Mouse (Mus musculus) CD8-positive naive resting alpha-beta T cell, adult 2 months (primary cell): ENCODE measurements at regions not wholly inside any gene's neighbourhood (a gene's known extent, or its start where the extent isn't known, plus 50 kb on each side); places are given as distances from the start of the nearest gene placed in this dataset.

Experiments used
- DNase-seq, 2 experiments: peaks; one replicate each; pipeline ENCODE4 v3.0.0; 2022; ENCODE audit warnings: low read depth in 2 of 2, low spot score in 2 of 2

DNA sequence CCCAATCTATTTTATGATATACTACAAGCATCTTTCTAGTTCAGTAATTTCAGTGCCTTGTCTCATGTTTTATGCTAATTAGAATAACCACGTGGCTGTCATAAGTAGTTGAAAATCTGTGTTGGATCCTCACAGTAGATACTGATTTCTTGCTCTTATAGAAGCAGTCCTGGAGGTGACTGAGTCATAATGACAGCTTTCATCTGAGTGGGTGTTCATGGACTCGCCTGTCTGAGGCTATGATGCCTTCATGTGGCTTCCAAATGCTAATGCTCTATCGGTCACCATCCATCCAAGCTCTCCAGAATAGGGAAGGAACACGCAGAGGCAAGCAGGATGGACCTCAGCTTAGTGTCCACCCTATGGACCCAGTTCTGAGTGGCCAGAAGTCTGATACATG is 396.6 kb upstream of the Slc30a5 start:
- no peak for DNase-seq

- DNase-seq: no peak
Measured at GRCm38 (mm10) chr13:101225366-101225765, 392.1 kb upstream of the Slc30a5 start.

- DNase-seq: no peak
Measured at GRCm38 (mm10) chr13:101221331-101222043, 388.3 kb upstream of the Slc30a5 start.

GRCm38 (mm10) chr13:101219568-101219967 is 386.3 kb upstream of the Slc30a5 start:
- DNase-seq: no peak

- no peak for DNase-seq
Measured at GRCm38 (mm10) chr13:101216897-101217480, 383.8 kb upstream of the Slc30a5 start.

DNA sequence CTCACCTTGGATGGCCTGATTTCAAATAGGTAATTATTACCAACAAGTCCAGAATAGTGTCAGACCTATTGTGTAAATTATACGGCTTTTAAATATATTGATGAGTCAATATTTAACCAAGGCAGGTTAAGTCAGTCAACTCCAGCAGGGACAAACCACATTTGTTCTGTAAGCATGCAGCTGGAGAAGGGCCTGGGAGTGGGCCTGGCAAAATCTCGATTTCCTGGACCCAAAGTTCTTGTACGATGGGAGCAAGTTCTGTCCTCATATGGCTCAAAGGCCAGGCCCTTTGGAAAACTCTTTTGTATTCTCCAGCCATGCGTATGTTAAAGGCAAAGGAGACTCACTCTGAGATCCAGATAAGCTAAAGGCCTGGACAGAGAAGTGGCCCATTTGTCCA is 383.2 kb upstream of the Slc30a5 start:
- DNase-seq: no peak

- DNase-seq: no peak
Measured at GRCm38 (mm10) chr13:101215792-101216221, 382.6 kb upstream of the Slc30a5 start.

DNA sequence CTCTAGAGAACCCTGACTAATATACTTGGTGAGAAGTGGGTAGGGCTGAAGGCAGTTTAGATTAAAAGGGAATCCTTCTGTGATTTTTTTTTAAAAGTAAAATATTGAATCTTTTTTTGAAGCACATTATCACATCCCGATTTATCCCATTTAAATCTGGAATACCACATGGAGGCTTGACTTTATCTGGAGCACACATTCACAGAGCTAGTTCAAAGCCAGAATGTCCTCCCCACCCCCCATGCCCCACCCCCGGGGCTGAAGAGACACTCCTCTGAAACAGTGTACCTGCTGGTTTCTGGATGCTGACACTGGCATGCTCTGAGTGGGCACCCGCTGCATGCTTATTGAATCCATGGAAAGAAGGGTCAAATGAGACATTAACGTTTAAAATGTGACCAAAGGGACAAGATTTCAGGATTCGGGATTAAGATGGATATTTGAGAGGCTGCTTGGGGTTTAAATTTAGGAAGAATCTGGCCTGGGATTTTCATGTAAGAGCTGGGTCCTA is 382.0 kb upstream of the Slc30a5 start:
- no peak for DNase-seq

DNA sequence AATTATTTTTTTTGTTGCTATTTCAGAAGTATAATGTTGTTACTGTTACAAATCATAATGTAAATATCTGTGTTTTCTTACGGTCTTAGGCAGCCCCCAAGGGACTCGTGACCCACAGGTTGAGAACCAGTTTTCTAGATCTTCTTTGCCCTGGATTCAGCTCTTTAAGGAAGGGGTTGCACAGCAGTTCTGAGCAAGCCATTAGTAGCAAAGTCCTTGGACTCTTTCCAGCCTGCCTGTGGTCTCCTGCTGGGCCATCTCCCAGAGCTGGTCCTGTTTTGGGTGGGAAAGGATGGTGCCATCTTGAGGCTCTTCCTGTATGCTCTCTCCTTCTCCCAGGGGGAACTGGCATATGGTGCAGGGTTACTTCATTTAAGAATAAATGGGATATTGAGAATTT is 380.9 kb upstream of the Slc30a5 start:
- DNase-seq: no peak

- no peak for DNase-seq
Measured at GRCm38 (mm10) chr13:101213121-101213916, 380.1 kb upstream of the Slc30a5 start.

- no peak for DNase-seq
Measured at GRCm38 (mm10) chr13:101212341-101212895, 379.2 kb upstream of the Slc30a5 start.

DNA sequence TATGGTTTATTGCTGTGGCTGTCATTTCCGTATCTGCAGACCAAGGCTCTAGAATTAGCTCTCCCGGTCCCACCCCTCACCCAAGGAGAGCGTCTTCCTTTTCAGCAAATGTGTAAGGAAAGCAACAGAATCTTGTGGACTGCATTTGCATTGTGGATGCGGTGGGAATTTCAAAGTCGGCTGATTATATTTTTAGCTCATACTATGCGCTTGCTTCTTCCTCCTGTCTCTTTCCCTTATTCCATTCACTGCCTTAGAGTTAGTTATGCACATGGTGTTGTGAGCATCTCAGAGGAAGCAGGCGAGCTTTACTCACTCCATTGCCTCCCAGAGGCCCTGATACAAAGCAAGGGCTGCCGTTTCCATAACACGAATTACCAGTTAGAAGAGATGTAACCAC is 375.6 kb upstream of the Slc30a5 start:
- no peak for DNase-seq

DNA sequence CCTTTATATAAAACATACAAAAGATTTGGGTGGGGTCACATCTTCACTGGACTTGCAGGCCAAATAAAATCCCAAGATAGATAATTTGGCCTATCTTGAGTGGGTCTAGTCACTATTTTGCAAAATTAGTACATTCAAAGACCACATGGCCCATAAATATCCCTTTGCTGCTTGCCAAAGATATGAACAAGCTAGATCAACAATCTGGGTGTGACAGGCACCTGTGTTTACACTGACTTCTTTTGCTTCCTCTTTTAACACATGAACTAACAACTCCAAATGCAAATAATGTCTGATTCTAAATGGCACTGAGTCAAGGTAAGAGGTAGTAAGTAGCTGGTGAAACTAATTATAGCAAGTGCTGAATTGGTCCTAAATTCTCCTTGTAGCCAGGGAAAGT is 370.2 kb upstream of the Slc30a5 start:
- no peak for DNase-seq

- no peak for DNase-seq
Measured at GRCm38 (mm10) chr13:101202565-101203313, 369.5 kb upstream of the Slc30a5 start.

GRCm38 (mm10) chr13:101190249-101190830 is 357.1 kb upstream of the Slc30a5 start:
- DNase-seq: no peak

GRCm38 (mm10) chr13:101182387-101182786 is 349.2 kb upstream of the Slc30a5 start:
- DNase-seq: no peak

- no peak for DNase-seq
Measured at GRCm38 (mm10) chr13:101175017-101175689, 341.9 kb upstream of the Slc30a5 start.

DNA sequence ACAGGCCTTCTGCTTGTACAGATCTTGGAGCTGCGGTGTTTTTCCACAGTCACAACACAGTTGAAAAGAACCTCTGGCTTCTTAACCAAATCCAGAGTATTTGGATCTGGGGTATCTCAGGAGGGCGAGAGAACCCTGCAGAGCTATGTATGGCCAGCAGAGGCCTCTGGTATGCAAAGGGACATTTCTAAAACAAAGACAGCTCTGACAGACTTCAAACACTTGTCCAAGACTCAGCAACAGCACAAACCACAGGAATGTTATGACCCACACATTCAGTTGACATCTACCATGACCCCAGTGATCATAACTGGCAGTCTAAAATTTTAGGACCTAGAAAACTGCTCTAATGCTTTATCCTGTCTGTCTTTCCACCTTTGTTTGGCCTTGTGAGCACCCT is 328.5 kb upstream of the Slc30a5 start:
- no peak for DNase-seq

DNA sequence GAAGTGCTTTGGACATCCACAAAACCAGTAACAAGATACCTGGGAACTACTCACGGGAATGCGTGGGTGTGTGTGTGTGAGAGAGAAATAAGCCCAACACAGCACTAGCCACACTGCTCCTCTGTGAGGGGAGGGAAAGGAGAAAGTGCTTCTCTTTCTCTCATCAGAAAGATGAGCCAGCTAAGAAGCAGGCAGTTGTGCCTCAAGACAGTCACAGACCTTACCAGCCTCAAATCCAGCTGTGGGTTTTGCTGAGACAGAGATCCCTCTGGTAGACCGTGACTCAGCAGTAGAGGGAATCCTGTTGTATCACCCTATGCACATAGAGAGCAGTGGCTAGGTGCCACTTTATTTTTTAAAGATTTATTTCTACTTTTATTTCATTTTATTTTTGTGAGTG is 326.7 kb upstream of the Slc30a5 start:
- no peak for DNase-seq

GRCm38 (mm10) chr13:101153760-101154159 is 320.5 kb upstream of the Slc30a5 start:
- no peak for DNase-seq
